Mouse (Mus musculus): Measurements from ENCODE around the gene Foxk1. TPM values are rescaled to one million over a fixed set of nuclear protein-coding genes. Genes with fewer than 3 reads are reported as not detected.

Gene Foxk1
- polyA plus RNA-seq, 1 experiment from 2014 or later: 4.1 TPM

GRCm38 (mm10) chr5:142370406-142371171 lies 30.7 kb upstream of the Foxk1 start:
- Histone ChIP-seq H3K4me2 (ENCODE audit: low read length) (no peak overlapping the region), H3K27ac (ENCODE audit: low read length) (peak overlapping the region; percentile 84), H3K9me3 (ENCODE audit: control insufficient read depth, low read length) (no peaks in the 10 kb centered on the region), H3K27me3 (replicated peaks; ENCODE audit: control insufficient read depth, insufficient read depth, low read length) (no peaks in the 10 kb centered on the region), H3K4me1 (replicated peaks; ENCODE audit: control insufficient read depth, insufficient read depth, low read length) (peaks cover 26% of the 10 kb centered on the region), H3K36me3 (ENCODE audit: control insufficient read depth, insufficient read depth) (no peaks in the 10 kb centered on the region), H3K4me3 (replicated peaks; ENCODE audit: low read length) (no peak overlapping the region), H3K9ac (replicated peaks; ENCODE audit: low read depth, low read length) (no peak overlapping the region; the same call in 1 of the 2 replicates)
- WGBS: 89% methylated on average over 4 of the region's 4 CpGs
- ATAC-seq: no peak

GRCm38 (mm10) chr5:142371172-142372155 lies 29.8 kb upstream of the Foxk1 start:
- 2% methylated on average over 24 of the region's 24 CpGs for WGBS
- Histone ChIP-seq H3K9me3 (ENCODE audit: control insufficient read depth, low read length) (no peaks in the 10 kb centered on the region), H3K36me3 (ENCODE audit: control insufficient read depth, insufficient read depth) (no peaks in the 10 kb centered on the region), H3K4me2 (ENCODE audit: low read length) (no peak overlapping the region), H3K4me1 (replicated peaks; ENCODE audit: control insufficient read depth, insufficient read depth, low read length) (peaks cover 23% of the 10 kb centered on the region), H3K4me3 (replicated peaks; ENCODE audit: low read length) (no peak overlapping the region), H3K27ac (ENCODE audit: low read length) (peak overlapping the region; percentile 84), H3K27me3 (replicated peaks; ENCODE audit: control insufficient read depth, insufficient read depth, low read length) (no peaks in the 10 kb centered on the region), H3K9ac (replicated peaks; ENCODE audit: low read depth, low read length) (peak overlapping the region; percentile 45)
- peak; percentile 38 for ATAC-seq

GRCm38 (mm10) chr5:142372207-142372606 lies 29.1 kb upstream of the Foxk1 start:
- Histone ChIP-seq H3K36me3 (ENCODE audit: control insufficient read depth, insufficient read depth) (no peaks in the 10 kb centered on the region), H3K9me3 (ENCODE audit: control insufficient read depth, low read length) (no peaks in the 10 kb centered on the region), H3K27me3 (replicated peaks; ENCODE audit: control insufficient read depth, insufficient read depth, low read length) (no peaks in the 10 kb centered on the region), H3K4me1 (replicated peaks; ENCODE audit: control insufficient read depth, insufficient read depth, low read length) (peaks cover 19% of the 10 kb centered on the region), H3K9ac (replicated peaks; ENCODE audit: low read depth, low read length) (no peak overlapping the region), H3K27ac (ENCODE audit: low read length) (peak overlapping the region; percentile 84), H3K4me2 (ENCODE audit: low read length) (no peak overlapping the region), H3K4me3 (replicated peaks; ENCODE audit: low read length) (no peak overlapping the region)
- 11% methylated on average over 6 of the region's 6 CpGs for WGBS
- ATAC-seq: no peak

- H3K4me1 ChIP-seq (replicated peaks; ENCODE audit: control insufficient read depth, insufficient read depth, low read length): peaks cover 9% of the 10 kb centered on the region; the same call in 1 of the 2 replicates
- H3K9ac ChIP-seq (replicated peaks; ENCODE audit: low read depth, low read length): no peak overlapping the region
- no peak overlapping the region for H3K4me2 ChIP-seq (ENCODE audit: low read length)
- no peak for ATAC-seq
- no peaks in the 10 kb centered on the region for H3K9me3 ChIP-seq (ENCODE audit: control insufficient read depth, low read length)
- WGBS: 93% methylated on average over 9 of the region's 9 CpGs
- H3K27ac ChIP-seq (ENCODE audit: low read length): no peak overlapping the region
- no peaks in the 10 kb centered on the region for H3K27me3 ChIP-seq (replicated peaks; ENCODE audit: control insufficient read depth, insufficient read depth, low read length)
- no peaks in the 10 kb centered on the region for H3K36me3 ChIP-seq (ENCODE audit: control insufficient read depth, insufficient read depth)
- no peak overlapping the region for H3K4me3 ChIP-seq (replicated peaks; ENCODE audit: low read length)
These were observed 27.0 kb upstream of the Foxk1 start for GRCm38 (mm10) chr5:142374343-142374742.

GRCm38 (mm10) chr5:142375641-142376040 lies 25.7 kb upstream of the Foxk1 start:
- ATAC-seq: no peak
- Histone ChIP-seq H3K27me3 (replicated peaks; ENCODE audit: control insufficient read depth, insufficient read depth, low read length) (no peaks in the 10 kb centered on the region), H3K36me3 (ENCODE audit: control insufficient read depth, insufficient read depth) (no peaks in the 10 kb centered on the region), H3K4me3 (replicated peaks; ENCODE audit: low read length) (no peak overlapping the region), H3K4me2 (ENCODE audit: low read length) (no peak overlapping the region), H3K27ac (ENCODE audit: low read length) (no peak overlapping the region), H3K9me3 (ENCODE audit: control insufficient read depth, low read length) (no peaks in the 10 kb centered on the region), H3K4me1 (replicated peaks; ENCODE audit: control insufficient read depth, insufficient read depth, low read length) (peaks cover 14% of the 10 kb centered on the region), H3K9ac (replicated peaks; ENCODE audit: low read depth, low read length) (no peak overlapping the region)
- 96% methylated on average over 5 of the region's 5 CpGs for WGBS

GRCm38 (mm10) chr5:142376071-142376470 lies 25.2 kb upstream of the Foxk1 start:
- Histone ChIP-seq H3K36me3 (ENCODE audit: control insufficient read depth, insufficient read depth) (no peaks in the 10 kb centered on the region), H3K4me3 (replicated peaks; ENCODE audit: low read length) (no peak overlapping the region), H3K27me3 (replicated peaks; ENCODE audit: control insufficient read depth, insufficient read depth, low read length) (no peaks in the 10 kb centered on the region), H3K4me1 (replicated peaks; ENCODE audit: control insufficient read depth, insufficient read depth, low read length) (peaks cover 13% of the 10 kb centered on the region), H3K9ac (replicated peaks; ENCODE audit: low read depth, low read length) (no peak overlapping the region), H3K4me2 (ENCODE audit: low read length) (no peak overlapping the region), H3K27ac (ENCODE audit: low read length) (no peak overlapping the region), H3K9me3 (ENCODE audit: control insufficient read depth, low read length) (no peaks in the 10 kb centered on the region)
- 91% methylated on average over 6 of the region's 6 CpGs for WGBS
- no peak for ATAC-seq

GRCm38 (mm10) chr5:142378068-142378467 lies 23.2 kb upstream of the Foxk1 start:
- H3K4me1 ChIP-seq (replicated peaks; ENCODE audit: control insufficient read depth, insufficient read depth, low read length): peaks cover 4% of the 10 kb centered on the region
- no peak overlapping the region for H3K9ac ChIP-seq (replicated peaks; ENCODE audit: low read depth, low read length)
- no peaks in the 10 kb centered on the region for H3K36me3 ChIP-seq (ENCODE audit: control insufficient read depth, insufficient read depth)
- no peaks in the 10 kb centered on the region for H3K27me3 ChIP-seq (replicated peaks; ENCODE audit: control insufficient read depth, insufficient read depth, low read length)
- H3K9me3 ChIP-seq (ENCODE audit: control insufficient read depth, low read length): no peaks in the 10 kb centered on the region
- H3K4me2 ChIP-seq (ENCODE audit: low read length): no peak overlapping the region
- WGBS: 72% methylated on average over 2 of the region's 2 CpGs
- H3K27ac ChIP-seq (ENCODE audit: low read length): no peak overlapping the region
- no peak overlapping the region for H3K4me3 ChIP-seq (replicated peaks; ENCODE audit: low read length)
- ATAC-seq: no peak

- ATAC-seq: no peak
- Histone ChIP-seq H3K4me3 (replicated peaks; ENCODE audit: low read length) (no peak overlapping the region), H3K4me2 (ENCODE audit: low read length) (no peak overlapping the region), H3K27me3 (replicated peaks; ENCODE audit: control insufficient read depth, insufficient read depth, low read length) (no peaks in the 10 kb centered on the region), H3K36me3 (ENCODE audit: control insufficient read depth, insufficient read depth) (no peaks in the 10 kb centered on the region), H3K4me1 (replicated peaks; ENCODE audit: control insufficient read depth, insufficient read depth, low read length) (peaks cover 13% of the 10 kb centered on the region), H3K9me3 (ENCODE audit: control insufficient read depth, low read length) (no peaks in the 10 kb centered on the region), H3K9ac (replicated peaks; ENCODE audit: low read depth, low read length) (no peak overlapping the region), H3K27ac (ENCODE audit: low read length) (no peak overlapping the region; the same call in 1 of the 2 replicates)
- WGBS: 46% methylated on average over 6 of the region's 6 CpGs
These were observed 20.8 kb upstream of the Foxk1 start for GRCm38 (mm10) chr5:142380491-142380890.
